Mouse (Mus musculus) gastrocnemius, postnatal 4 days (tissue): ENCODE data around the gene Mypn. TPM values are rescaled to one million over a fixed set of nuclear protein-coding genes. Genes with fewer than 3 reads are reported as not detected.

Experiments used
- DNase-seq, 2 experiments: peaks; one replicate each; pipeline ENCODE4 v3.0.0; 2021 to 2022; ENCODE audit warnings: low spot score in 2 of 2, mixed read lengths in 2 of 2
- long read RNA-seq, 2 experiments: library from polyadenylated mRNA; stranded (forward); transcript quantifications; one replicate each; pipeline ENCODE4 v2.0.0; 2021
- total RNA-seq, 2 experiments: library from RNA; stranded (reverse); gene quantifications; 2 replicates each; pipeline ENCODE4 v1.2.3; 2021

Gene Mypn
- 100 to 1,000 TPM; 208 to 218 TPM for total RNA-seq
- long read RNA-seq, experiment 1, full-length matches to known transcripts: 53 of 121 reads
- long read RNA-seq, experiment 1, partial matches to known transcripts: 57 of 121 reads
- long read RNA-seq, experiment 1, other reads (novel, unspliced or antisense): 11 of 121 reads
- long read RNA-seq, experiment 2, full-length matches to known transcripts: 121 of 192 reads
- long read RNA-seq, experiment 2, partial matches to known transcripts: 56 of 192 reads
- long read RNA-seq, experiment 2, other reads (novel, unspliced or antisense): 15 of 192 reads

DNA sequence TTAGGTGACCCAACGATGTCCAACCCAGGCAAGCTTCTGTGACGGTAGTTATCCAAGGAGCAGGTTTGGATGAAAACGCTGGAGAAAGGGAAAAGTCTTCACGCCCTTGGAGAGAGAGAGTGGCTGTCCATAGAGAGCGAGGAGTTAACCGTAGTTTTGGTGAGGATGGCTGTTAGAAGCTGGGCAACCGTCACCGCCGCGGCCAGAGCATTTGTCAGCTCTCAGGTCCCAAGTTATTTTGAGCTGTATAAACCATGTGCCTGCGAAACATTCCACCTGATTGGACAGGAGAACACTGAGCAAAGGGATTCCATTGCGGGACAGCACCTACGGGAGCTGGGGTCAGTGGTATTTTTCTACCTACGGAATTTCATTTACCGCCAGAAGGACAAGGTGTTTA lies at the start of gene Mypn:
TSS of gene Mypn (minus strand) at position 225 of the 400 bp plus-strand sequence.
- DNase-seq: no peak

DNA sequence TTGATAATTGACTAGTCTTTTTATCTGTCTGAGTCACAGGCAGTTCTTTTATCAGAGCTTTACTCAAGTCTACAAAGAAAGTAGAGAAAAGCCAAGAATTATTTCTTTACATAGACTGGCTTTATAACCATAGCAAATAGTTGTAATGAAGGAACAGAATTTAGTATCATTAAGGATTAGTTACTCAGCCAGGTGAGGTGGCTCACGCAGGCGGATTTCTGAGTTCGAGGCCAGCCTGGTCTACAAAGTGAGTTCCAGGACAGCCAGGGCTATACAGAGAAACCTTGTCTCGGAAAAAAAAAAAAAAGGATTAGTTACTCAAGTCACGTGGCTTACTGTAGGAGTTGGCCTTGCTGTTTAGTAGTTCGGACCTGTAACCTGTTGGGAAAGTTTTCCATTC lies 44.7 kb upstream of the Mypn start:
- no peak for DNase-seq

DNA sequence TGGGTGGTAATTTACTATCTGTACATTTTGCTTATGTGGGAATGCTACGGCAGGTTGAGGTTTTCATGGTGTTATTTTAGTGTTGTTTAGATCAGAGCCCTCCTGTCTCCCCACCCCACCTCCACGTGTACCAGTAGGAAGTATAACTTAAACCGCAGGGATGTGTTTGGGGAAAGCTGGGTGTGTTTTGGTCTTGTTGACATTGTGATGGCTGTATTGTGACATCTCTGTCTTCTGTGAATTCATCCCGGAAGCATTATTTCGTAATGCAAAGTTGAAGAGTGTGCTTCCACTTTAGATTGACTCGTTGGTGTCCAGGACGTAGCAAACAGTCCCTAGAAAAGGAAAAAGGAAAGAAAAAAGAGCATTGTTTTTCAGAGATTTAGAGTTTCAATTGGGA lies 43.7 kb upstream of the Mypn start:
- no peak for DNase-seq

DNA sequence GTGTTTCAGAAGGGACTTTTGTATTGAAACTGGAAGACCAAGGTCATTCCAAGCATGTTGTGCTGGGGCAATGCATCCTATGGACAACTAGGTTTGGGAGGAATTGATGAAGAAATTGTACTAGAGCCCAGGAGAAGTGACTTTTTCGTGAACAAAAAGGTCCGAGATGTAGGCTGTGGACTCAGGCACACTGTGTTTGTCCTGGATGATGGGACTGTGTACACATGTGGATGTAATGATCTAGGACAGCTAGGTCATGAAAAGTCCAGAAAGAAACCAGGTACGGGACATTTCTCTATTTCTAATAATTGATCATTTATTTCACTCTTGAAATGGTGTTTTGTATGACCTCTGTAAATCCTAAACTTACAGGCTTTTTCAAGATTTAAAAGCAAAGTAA lies 42.1 kb upstream of the Mypn start:
- no peak for DNase-seq

DNA sequence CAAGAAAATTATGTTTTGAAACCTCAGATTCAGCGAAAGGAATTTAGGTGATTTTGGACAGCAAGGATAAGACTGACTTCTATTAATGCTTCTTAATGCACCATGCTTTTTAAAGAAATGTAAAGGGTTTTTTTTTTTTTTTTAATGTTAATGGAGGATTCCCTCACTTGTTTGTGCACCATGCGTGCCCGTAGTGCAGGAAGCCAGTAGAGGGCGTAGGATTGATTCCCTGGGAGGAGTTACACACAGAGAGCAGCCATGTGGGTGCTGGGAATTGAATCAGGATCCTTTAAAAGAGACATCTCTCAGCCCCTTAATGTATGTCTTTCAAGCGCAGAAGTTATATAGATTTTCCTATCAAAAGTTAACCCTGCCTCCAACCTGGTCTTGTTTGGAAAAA lies 41.0 kb upstream of the Mypn start:
- DNase-seq: no peak

DNA sequence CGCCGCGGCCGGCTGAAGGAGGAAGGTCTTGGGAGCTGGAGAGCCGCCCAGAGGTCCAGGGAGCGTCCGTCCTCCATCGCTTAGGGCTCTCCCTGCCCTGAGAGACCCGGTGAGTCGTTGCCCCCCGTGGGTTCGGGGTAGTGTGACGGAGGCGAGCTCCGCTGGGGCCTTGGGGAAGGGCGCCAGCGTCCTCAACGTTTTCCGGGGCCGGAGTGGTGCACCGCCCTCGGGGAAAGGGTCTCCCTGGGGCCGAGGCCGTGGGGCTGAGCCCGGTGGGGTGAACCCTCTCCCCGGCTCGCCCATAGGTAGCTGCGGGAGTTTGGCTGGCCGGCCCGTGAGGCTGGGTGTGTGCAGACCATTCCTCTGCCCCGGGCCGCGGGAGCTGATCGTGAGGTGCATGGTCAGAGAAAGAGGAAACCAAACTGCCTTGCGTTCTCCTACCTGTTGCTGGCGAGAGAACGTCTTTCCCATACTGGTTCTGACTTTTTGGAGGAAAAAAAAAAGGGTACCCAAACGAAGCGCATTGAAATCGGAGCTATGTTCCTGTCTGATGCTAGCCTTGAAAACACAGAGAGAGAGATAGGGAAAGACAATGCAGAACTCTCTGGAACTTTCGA lies 40.4 kb upstream of the Mypn start:
- DNase-seq: peak in 1 of 2 experiments; percentile 42

DNA sequence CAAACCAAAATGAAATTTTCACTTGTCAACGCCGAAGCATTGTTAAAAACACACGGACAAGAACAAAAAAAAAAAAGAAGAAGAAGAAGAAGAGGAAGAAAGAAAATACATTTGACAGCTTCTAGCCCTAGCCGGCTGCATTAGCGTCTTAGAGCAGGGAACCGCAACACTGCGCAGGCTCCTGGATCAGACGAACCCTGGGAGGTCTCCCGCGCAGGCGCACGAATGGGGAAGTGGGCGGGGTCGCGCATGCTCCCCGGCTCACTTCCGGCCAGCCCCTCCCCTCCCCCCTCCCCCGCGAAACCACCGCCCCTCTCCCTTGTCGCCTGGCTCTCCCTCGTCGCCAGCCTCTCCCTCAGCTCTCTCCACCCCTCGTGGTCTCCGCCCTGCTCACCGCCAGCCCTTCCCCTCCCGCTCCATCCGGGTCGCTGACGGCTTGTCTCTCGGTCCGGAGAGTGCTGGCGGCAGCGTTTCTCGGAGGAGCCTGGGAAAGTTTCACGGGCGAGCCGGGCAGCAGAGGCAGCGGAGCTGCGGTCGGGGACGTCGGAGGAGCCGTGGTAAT lies 39.8 kb upstream of the Mypn start, which contains the start of gene Herc4:
TSS of gene Herc4 (plus strand) at position 318 of the 562 bp plus-strand sequence.
- DNase-seq: peak; percentile 89 to 94

DNA sequence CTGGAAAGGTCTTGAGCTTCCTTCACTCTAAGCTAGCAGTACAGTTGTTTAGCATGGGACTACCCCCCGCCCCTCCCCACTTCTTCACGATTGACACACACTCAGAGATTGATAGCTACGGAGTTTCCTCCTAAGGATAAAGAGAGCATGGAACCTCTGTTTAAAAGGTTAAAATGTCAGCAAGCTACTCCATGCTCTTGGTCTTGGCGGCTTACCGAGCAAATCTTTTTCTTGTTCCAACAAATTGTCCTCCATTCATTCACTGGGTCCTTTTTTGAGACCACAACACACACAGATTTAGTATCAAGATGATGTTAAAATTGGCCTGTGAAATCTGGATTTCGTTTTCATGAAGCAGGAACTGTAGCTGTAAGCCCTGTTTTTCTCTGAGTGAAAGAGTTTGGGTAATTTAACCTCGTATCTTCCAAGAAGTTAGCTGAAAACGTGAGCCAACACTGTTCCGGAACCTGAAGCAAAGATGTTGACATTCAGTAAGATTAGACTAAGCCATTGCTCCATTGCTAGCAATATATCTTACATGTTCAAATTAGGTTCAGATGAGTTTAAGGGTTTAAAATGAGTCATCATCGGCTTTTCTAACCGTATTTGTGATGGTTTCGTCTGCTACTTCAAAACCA lies 39.2 kb upstream of the Mypn start:
- no peak for DNase-seq

DNA sequence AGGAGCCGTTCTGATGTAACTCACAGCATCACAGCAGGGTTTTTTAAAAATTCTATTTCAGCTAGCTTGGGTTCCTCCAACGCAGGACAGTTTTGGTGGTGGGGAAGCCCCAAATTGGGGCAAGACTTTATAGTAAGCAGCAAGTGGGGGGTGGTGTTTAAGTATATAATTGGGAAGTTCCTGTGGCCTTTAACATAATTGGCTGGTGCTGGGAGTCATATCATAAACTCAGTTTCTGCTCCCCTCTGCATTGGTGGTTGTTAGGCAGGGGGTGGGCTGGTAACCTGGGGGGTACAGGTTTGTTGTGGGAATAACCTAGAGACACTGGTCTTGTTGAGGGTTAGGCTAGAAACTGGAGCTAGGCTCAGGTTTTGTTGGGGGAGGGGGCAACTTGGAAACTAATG lies 37.1 kb upstream of the Mypn start:
- no peak for DNase-seq

DNA sequence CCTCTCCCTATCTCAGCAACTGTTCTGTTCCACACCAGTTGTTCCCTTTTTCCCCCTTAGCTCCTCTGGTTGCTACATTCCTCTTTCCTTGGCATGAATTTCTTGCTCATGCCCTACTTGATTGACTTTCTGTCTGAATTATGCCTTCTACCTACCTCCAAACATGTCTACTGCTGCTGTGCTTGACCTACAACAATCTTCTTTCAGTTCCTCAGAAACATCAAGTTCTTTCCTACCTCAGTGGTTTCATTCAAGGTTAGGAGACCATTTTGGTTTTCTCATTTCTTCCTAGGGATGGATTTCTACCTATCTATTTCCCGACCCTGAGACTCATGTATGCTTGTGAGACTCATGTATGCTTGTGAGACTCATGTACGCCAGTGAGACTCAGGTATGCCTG lies 36.1 kb upstream of the Mypn start:
- no peak for DNase-seq

DNA sequence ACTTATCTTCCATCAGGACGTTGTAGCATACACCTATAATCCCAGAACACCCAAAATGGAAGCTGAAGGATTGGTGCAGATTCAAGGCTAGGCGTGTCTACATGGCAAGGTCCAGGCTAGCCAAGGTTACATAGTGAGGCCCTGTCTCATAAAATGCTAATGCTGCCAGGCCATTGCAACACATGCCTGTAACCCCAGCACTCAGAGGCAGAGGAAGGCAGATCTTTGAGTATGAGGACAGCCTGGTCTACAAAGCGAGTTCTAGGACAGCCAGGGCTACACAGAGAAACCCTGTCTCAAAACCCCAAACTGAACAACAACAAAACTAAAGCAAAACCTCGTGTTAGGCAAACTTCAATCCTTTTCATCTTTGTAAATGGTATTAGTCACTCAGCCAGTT lies 34.3 kb upstream of the Mypn start:
- DNase-seq: no peak

DNA sequence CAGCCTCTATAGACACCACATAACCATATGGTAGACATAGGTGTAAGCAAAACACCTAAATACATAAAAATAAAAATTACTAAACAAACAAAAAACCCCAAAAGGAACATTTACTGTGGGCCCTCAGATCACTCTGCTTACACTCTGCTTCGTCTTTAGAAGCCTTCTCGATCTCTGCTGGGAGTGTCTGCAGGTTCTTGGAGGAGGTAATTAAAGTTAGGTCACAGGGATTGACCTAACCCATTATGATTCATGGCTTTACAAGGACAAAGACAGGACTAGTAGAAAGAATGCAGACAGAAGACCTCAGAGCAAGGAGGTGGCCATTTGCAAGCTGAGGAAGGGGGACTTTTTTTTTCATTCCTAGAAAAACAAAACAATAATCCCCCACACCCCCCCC lies 33.5 kb upstream of the Mypn start:
- DNase-seq: no peak

DNA sequence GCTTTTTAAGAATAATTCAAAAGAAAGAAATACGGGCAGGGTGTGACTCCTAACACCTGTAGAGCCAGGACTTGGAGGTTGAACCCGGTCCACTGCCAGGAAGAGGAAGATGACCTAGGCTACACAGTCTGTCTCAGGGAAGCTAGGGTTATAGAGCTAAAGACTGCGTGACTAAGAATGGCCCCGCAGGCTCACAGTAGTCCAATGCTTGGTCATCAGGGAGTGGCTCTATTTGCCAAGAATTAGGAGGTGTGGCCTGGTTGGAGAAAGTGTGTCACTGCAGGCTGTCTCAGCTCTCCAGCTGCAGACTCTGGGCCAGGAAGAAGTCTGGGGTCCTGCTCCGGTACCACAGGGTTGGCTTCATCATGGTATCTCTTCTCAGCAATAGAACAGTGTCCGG lies 32.9 kb upstream of the Mypn start:
- no peak for DNase-seq

DNA sequence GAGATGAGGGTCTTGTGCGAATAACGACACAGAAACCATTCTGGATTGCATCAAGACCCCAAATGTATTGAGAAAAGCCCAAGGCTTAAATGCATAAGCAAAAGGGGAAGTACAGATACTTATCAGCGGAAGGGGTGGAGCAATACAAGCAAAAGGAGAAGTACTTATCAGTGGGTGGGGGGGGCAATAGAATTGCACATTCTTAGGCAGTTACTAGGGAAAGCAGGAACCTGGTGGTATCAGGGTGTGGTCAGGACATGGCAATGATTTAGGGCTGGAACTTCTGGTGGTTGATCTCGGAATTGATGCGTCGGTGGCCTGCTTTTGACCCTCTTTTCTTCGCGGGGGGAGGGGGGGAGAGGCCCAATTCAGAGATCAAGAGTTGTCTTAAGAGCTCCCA lies 32.1 kb upstream of the Mypn start:
- DNase-seq: no peak

DNA sequence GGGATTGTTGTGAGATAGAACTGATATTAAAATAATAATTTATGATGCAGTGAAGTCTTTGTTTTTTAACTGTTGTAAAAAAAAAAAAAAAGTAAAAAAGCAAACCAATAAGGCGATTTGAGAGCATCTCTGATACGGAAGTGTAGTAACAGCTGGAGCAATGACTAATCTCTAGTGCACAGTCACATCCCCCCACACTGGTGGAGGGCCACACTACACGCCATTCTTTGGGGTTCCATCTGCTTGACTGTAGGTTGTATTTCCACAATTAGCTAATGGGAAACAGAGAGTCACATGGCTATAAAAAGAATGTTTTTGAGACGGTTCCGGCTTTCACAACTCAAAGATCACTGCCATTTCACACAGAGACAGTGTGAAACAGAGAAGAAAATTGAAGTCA lies 30.4 kb upstream of the Mypn start:
- DNase-seq: no peak

DNA sequence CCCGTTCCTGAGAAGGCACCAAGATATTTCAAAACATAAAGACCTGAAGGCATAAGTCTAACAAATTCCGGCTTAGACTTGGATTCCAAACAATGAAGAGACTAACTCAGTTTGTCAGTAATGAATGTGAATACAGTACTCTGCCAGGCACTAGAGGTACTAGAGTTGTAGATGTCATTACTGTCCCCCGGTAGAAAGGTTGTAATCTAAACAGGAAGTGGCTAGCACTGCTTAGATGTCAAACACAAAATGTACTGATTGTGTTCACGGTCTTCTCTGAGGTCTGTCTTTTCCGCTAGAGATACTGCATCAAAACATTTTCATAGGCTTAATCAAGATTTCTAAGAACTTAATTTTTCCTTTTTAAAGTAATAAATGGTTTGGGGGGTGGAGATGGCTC lies 27.9 kb upstream of the Mypn start:
- DNase-seq: no peak

DNA sequence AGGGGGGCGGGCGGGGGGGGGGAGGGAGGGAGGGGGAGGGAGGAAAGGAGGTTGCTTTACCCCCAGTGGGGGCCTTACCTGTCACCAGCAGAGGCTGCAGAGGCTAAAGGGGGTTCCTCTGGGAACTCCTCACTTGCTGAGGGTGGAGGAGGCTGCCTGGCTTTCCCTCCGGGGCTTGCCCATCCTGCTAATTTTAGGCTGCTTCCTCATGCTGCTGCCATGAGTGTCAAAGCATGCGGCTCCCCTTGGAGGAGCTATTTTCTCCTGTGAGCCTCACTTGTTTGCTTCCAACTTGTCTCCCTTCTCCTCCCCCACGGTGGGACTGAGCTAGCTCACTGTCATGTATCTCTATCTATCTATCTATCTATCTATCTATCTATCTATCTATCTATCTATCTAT lies 27.1 kb upstream of the Mypn start:
- no peak for DNase-seq

DNA sequence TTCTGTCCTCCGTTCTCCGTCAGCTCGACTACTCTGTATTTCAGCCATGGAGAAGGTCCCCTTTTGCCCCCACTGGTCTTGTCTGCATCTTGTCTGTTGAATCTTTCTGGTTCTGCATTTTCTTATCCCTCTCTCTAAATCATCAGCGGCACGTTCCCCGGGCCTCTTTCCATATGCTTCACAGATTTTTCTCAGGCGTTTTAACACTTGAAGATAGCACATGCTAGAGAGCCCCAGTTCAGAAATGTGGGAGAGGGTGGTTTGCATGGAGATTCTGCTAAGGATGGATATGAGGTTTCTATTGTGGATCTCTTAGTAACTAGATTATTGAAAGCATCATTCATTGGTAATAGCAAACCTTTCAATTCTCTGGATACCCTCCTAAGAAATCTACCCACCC lies 26.5 kb upstream of the Mypn start:
- DNase-seq: no peak

DNA sequence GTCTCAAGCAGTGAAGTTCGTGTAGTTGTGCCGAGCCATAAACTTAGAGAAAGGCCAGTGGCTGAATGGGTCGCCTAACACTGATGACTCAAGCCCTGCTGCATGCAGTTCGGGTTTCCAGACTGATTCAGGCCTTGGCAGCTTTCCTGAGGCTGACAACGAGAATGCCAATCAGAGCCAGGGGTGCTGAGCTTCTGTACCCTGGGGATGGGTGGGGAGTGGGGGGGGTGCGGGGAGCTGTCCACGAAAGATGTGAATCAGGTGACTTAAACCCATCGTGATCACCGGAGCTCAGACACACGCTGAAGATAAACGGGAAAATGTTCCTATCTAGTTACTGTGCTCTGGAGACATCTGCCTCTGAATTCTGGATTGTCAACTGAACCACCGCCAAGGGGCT lies 20.6 kb upstream of the Mypn start:
- DNase-seq: peak in 1 of 2 experiments; percentile 13

DNA sequence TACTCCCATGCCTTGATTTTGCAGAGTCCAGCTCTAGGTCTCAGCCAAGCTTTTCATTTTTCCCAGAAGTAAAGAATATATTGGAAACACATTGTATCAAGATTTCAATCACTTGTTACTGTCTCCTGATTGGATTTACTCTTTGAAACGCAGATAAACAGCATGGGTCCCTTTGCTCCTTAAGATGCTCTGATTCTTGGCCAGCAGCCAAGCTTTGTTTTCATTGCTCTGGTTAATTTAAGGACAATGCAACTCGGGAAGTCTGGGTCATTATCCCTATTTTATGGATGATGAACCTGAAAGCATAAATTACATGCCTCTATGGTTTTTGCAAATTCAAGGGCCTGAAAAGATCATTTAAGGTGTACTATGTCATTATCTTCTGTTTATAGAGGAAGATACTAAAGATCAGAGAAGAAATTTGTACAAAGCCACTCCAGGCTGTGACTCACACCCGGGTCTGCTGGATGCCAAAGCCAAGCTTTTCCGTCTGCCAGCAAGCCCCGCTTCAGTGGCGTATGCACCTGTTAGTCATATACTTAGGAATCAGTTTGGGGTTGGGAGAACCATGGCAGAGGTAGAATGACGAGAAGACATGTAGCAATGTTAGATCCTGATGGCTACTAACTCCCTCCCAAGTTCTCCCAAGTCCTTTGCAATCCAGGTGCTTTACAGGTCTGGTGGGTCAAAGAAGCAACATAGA lies 17.5 kb upstream of the Mypn start:
- no peak for DNase-seq

DNA sequence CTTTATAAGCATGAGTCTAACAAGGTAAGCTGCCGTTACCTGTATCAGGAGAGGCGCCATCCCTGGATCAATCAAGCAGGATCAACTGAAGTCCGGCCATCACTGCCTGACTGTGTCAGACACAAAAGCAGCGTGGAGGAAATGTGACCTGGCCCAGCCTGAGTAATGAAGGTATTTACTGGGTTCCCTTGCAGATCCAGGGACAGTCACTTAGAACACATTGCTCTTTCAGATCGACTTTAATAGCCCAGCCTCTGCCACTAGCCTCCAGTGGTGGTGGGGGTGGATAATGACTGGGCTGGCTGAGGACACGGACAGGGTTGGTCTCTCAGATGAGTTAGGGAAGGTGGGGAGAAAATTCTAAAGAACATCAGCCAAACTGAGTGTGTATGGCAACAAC lies 5.1 kb upstream of the Mypn start:
- no peak for DNase-seq

DNA sequence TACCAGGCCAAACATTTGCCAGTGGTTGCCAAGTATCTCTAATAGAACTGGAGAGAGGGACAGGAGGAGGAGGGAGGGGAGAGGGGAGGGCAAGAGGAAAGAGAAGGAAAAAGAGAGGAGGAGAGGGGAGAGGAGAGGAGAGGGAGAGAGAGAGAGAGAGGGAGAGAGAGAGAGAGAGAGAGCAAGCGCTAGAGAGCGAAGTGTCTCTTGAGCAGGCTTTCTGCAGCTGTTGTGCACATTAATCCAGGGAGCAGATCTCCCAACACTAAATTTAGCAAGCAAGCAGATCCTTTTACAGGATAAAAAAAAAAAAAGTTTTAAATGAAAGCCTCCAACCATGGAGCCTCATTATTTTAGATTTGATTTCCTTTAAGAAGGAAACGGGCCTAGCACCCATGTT lies 750 bp downstream of the Mypn start:
- DNase-seq: no peak
